Mouse (Mus musculus) T-helper 1 cell (primary cell): ENCODE results near the gene Rabgap1l.

Experiments
- in situ Hi-C: fragments of 300-600 bp; cut with MboI, MseI; formaldehyde crosslinking; loops from one replicate; pipeline ENCODE4 v1.15.1; 2025; ENCODE audit warnings: high pct_unique_total_duplicates

Rabgap1l gene

GRCm38 (mm10) chr1:160320690-160321089 is 472.3 kb downstream of the Rabgap1l start:
- in situ Hi-C loops, result no loop called here

GRCm38 (mm10) chr1:160318057-160318725 is 474.8 kb downstream of the Rabgap1l start:
- in situ Hi-C loops, result no loop called here

DNA sequence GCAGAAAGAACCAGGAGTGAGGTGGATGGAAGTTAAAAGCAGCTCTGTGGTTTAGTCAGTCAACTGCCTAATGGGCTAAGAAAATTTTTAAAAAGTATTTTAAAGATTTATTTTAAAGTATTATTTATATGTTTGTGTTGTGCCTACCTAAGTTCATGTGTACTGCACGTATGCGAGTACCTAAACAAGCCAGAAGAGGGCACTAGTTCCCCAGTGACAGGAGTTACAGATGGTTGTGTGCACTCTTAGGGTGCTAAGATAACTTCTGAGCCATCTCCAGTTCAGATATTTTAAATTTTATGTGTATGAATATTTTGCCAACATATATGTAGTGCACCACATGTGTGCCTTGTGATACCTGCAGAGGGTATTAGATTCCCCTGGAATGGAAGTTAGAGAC is 476.8 kb downstream of the Rabgap1l start:
- in situ Hi-C loops, result no loop called here

GRCm38 (mm10) chr1:160312658-160313057 is 480.4 kb downstream of the Rabgap1l start:
- in situ Hi-C loops, result no loop called here

GRCm38 (mm10) chr1:160311861-160312260 is 481.1 kb downstream of the Rabgap1l start:
- in situ Hi-C loops, result no loop called here

DNA sequence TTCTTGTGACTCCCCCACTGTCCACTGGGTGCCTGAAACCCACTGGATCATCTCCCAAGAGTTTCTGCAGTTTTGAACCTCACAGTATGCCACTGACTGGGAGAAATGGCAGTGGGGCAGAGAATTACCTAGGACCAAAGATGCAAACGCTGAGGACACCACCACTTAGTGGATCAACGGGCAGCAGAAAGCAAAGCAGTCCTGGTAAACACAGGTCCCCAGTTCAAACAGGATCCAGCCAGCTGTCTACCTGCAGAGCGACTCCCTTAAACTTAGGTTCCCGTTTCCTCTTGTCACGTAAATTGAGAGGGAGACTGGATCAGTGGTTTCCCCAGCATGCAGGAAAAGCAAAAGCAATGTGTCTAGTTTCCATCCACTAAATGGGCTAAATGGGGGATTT is 483.1 kb downstream of the Rabgap1l start:
- in situ Hi-C loops, result no loop called here

GRCm38 (mm10) chr1:160308996-160309395 is 484.0 kb downstream of the Rabgap1l start:
- in situ Hi-C loops, result no loop called here

GRCm38 (mm10) chr1:160308498-160308897 is 484.5 kb downstream of the Rabgap1l start:
- in situ Hi-C loops, result no loop called here

DNA sequence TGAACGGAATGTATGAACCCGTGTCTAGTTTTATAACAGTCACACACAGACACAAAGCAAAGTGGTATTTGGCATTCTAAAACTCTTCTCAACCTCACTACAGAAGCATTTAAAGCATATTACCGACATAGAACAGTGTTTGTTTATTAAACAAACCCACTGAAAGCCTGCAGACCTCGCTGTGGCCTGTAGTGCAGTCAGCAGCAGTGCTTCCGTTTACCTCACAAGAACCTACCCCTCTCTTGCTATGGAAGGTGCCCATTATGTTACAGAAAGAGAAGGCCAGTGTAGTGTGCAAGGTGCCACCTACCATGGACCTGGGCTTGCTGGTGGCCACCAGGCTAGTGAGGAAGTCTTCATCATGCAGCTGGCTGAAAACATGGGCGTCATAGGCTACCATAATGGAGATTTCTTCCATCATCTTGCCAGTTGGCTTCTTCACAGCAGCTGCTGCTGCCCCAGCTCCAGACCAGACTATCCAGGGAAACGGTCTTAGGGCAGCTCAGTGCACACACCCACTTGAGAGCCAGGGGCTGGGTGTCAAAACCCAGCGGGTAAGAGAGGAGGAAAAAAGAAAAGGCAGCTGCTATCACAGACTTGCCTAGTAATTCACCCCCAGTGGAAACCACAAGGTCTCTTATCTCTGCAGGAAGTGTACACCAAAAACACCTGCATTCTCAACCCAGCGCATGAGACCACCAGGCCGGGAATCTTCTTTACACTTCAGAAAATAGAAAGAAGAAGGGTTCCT is 486.0 kb downstream of the Rabgap1l start:
- in situ Hi-C loops, result no loop called here

- in situ Hi-C loops, result no loop called here
Observed at GRCm38 (mm10) chr1:160306336-160306735, 486.7 kb downstream of the Rabgap1l start.

GRCm38 (mm10) chr1:160305826-160306225 is 487.2 kb downstream of the Rabgap1l start:
- in situ Hi-C loops, result no loop called here

GRCm38 (mm10) chr1:160304969-160305498 is 488.0 kb downstream of the Rabgap1l start:
- in situ Hi-C loops, result no loop called here

DNA sequence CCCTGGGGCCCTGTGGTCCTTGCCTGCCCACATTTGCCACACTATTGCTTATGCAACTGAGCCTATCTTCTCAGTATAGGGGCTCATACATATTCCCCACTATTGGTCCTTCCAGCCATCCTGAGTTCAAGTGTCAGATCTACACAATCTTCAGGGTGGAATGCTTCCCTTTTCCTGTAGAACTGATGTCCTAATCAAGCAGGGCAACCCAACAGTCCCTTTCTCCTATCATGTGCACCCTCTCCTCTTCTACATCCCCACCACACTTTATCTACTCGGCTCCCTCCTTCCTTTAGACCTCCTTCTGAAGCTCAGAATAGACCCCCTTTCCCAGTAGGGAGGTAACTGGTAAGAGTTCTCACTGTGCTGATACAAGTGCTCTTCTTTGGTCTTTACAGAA is 490.7 kb downstream of the Rabgap1l start:
- in situ Hi-C loops, result no loop called here

GRCm38 (mm10) chr1:160301156-160301555 is 491.9 kb downstream of the Rabgap1l start:
- in situ Hi-C loops, result no loop called here

DNA sequence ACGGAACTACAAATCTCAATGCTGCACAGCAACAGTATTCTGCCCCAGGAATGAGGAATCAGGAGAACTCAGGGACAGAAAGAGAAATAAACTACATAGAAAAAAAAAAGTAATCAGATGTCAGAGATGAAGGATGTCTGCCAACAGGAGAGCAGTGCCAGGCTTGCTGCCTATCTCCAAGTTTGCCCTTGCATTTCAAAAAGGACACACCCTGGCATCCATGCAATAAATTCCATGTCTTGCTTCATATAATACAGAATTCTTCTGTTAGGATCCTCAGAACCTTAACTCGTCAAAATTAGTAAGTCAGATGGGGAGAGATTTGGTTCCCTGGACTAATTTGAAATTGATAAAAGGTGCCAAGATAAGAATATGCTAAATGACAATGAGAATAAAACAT is 492.3 kb downstream of the Rabgap1l start:
- in situ Hi-C loops, result no loop called here

- in situ Hi-C loops, result no loop called here
Observed at GRCm38 (mm10) chr1:160299979-160300378, 493.0 kb downstream of the Rabgap1l start.

GRCm38 (mm10) chr1:160298893-160299292 is 494.1 kb downstream of the Rabgap1l start:
- in situ Hi-C loops, result no loop called here

- in situ Hi-C loops, result no loop called here
Observed at GRCm38 (mm10) chr1:160297701-160298100, 495.3 kb downstream of the Rabgap1l start.

- in situ Hi-C loops, result no loop called here
Observed at GRCm38 (mm10) chr1:160295323-160295722, 497.7 kb downstream of the Rabgap1l start.

- in situ Hi-C loops, result no loop called here
Observed at GRCm38 (mm10) chr1:160293488-160293887, 499.5 kb downstream of the Rabgap1l start.

DNA sequence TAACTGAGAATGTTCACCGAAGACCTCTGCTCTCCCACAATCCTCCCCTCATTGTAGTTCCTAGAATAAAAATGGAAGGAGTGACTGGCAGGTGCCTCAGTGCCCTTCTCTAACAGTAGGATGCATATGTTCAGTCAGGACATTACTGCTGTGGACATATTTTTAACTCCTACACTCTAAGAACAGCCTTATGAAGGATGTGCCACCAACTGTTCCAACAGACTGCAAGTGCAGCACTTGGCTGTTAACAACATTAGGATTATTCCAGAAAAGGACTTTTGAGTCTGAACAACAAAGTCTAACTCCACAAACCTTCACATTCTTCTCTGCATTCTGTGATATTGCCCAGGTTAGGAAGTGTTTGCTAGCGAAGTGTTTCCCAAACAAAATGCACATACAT is 501.0 kb downstream of the Rabgap1l start:
- in situ Hi-C loops, result no loop called here

- in situ Hi-C loops, result no loop called here
Observed at GRCm38 (mm10) chr1:160290242-160290641, 502.8 kb downstream of the Rabgap1l start.

DNA sequence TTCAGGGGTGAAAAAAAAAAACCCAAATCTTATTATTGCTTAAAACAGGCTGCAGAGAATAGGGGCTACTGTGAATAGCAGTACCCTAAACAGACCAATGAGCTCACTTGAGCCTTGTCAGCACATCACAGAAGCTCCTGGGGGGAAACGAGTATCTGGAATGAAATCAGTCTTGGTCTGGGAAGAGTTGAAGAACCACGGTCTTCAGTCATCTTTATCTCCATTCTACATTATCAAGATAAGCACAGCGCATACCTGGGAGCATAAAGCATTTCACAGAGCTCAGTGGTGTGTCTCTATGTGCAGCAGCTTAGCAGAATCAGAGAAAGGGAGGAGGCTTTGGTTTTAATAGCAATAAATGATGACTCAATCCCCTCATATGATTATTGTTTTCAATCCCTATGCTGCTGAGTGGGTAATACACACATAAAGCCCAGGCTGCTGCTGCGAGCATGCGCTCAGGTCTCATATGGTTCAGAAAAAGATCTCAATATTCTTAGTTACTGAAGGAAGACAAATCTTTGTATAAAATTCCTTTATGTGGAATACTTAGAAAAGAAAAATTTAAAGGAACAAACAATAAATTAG is 505.9 kb downstream of the Rabgap1l start:
- in situ Hi-C loops, result no loop called here
